Comparison of ENCODE assay signal across 26 mouse cellular contexts in the genomic region with DNA sequence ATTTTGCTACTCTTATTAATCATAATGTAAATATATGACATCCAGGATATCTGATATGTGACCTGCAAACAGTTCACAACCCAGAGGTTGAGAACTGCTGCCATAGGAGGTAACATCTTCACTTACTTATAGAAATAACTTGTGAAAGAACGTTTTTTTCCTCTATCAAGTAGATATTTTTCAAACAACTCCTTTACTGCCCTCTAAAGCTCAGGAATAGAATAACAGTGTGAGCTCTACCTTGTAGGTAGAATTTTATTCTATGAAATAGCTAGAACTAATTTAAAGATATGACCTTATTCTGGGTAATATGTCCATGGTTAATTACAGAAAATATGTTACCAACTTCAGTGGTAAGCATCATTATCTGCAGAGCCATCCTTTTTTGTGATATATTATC.
A peak's percentile ranks its signal among the peaks of the same experiment; 100 is the strongest.
DNase-seq lines count a peak whose midpoint lies in the region; ATAC-seq and TF ChIP-seq lines count a peak whose summit lies in the region.
"Had no signal": no experiment of that assay in that cellular context is flagged by ENCODE, and none has a peak within 500 bp of the region (broad histone marks: within the 10 kb centered on the region; RNA-seq: fewer than 3 reads in every experiment).

No protein-coding gene starts in this region.

- no peak overlapping the region for H3K9ac ChIP-seq in forebrain, postnatal 0 days
- no peak overlapping the region for H3K9ac ChIP-seq in intestine, postnatal 0 days (ENCODE audit: low read depth, low read length)
- no peak overlapping the region for H3K9ac ChIP-seq in intestine, embryonic 15.5 days
- no peak overlapping the region for H3K9ac ChIP-seq in midbrain, embryonic 14.5 days (replicated peaks; ENCODE audit: low read length)
- no peak overlapping the region for H3K9ac ChIP-seq in midbrain, embryonic 16.5 days (ENCODE audit: low read depth, low read length)
- H3K9ac ChIP-seq: embryonic facial prominence, embryonic 13.5 days; forebrain, embryonic 13.5 days; heart, embryonic 15.5 days; limb, embryonic 12.5 days; liver, postnatal 0 days; midbrain, embryonic 13.5 days had no signal

- H3K36me3 ChIP-seq in forebrain, postnatal 0 days (ENCODE audit: insufficient read depth), result no peaks in the 10 kb centered on the region
- no peaks in the 10 kb centered on the region for H3K36me3 ChIP-seq in forebrain, embryonic 10.5 days (replicated peaks)
- H3K36me3 ChIP-seq in intestine, postnatal 0 days (ENCODE audit: control insufficient read depth, insufficient read depth), result no peaks in the 10 kb centered on the region
- H3K36me3 ChIP-seq in intestine, embryonic 15.5 days, result no peaks in the 10 kb centered on the region
- no peaks in the 10 kb centered on the region for H3K36me3 ChIP-seq in midbrain, embryonic 14.5 days (ENCODE audit: control insufficient read depth, insufficient read depth, low read length)
- no peaks in the 10 kb centered on the region for H3K36me3 ChIP-seq in midbrain, embryonic 16.5 days (ENCODE audit: control insufficient read depth, insufficient read depth, low read length)
- H3K36me3 ChIP-seq: embryonic facial prominence, embryonic 13.5 days; G1E; heart, embryonic 15.5 days; limb, embryonic 12.5 days; midbrain, embryonic 13.5 days had no signal

- H3K4me1 ChIP-seq in forebrain, postnatal 0 days (ENCODE audit: insufficient read depth), result no peaks in the 10 kb centered on the region
- H3K4me1 ChIP-seq in forebrain, embryonic 10.5 days, result no peaks in the 10 kb centered on the region
- no peaks in the 10 kb centered on the region for H3K4me1 ChIP-seq in intestine, postnatal 0 days (replicated peaks; ENCODE audit: control insufficient read depth, insufficient read depth, low read length)
- no peaks in the 10 kb centered on the region for H3K4me1 ChIP-seq in intestine, embryonic 15.5 days (replicated peaks)
- no peaks in the 10 kb centered on the region for H3K4me1 ChIP-seq in midbrain, embryonic 14.5 days (ENCODE audit: control insufficient read depth, insufficient read depth, low read length)
- no peaks in the 10 kb centered on the region for H3K4me1 ChIP-seq in midbrain, embryonic 16.5 days (ENCODE audit: control insufficient read depth, insufficient read depth, low read length)
- H3K4me1 ChIP-seq: embryonic facial prominence, embryonic 13.5 days; forebrain, embryonic 13.5 days; heart, embryonic 15.5 days; limb, embryonic 12.5 days; megakaryocyte, embryonic 14.5 days; midbrain, embryonic 13.5 days had no signal

- no peak overlapping the region for H3K4me2 ChIP-seq in forebrain, postnatal 0 days (ENCODE audit: low read depth)
- H3K4me2 ChIP-seq in intestine, postnatal 0 days (replicated peaks; ENCODE audit: low read depth), result no peak overlapping the region
- H3K4me2 ChIP-seq in intestine, embryonic 15.5 days (replicated peaks), result no peak overlapping the region
- H3K4me2 ChIP-seq in midbrain, embryonic 14.5 days (ENCODE audit: low read length), result no peak overlapping the region
- H3K4me2 ChIP-seq in midbrain, embryonic 16.5 days (ENCODE audit: low read length), result no peak overlapping the region
- H3K4me2 ChIP-seq: embryonic facial prominence, embryonic 13.5 days; forebrain, embryonic 13.5 days; heart, embryonic 15.5 days; limb, embryonic 12.5 days; liver, embryonic 11.5 days; midbrain, embryonic 13.5 days had no signal

- no peaks in the 10 kb centered on the region for H3K27me3 ChIP-seq in forebrain, postnatal 0 days (ENCODE audit: insufficient read depth, low read length)
- H3K27me3 ChIP-seq in forebrain, embryonic 10.5 days (ENCODE audit: poor library complexity, severe bottlenecking), result no peaks in the 10 kb centered on the region
- H3K27me3 ChIP-seq in intestine, postnatal 0 days (replicated peaks; ENCODE audit: control insufficient read depth, insufficient read depth, low read length), result no peaks in the 10 kb centered on the region
- H3K27me3 ChIP-seq in intestine, embryonic 15.5 days (replicated peaks), result no peaks in the 10 kb centered on the region
- no peaks in the 10 kb centered on the region for H3K27me3 ChIP-seq in midbrain, embryonic 14.5 days (ENCODE audit: control insufficient read depth, insufficient read depth, low read length)
- no peaks in the 10 kb centered on the region for H3K27me3 ChIP-seq in midbrain, embryonic 16.5 days (ENCODE audit: control insufficient read depth, insufficient read depth, low read depth, low read length)
- H3K27me3 ChIP-seq: CH12.LX; embryonic facial prominence, embryonic 13.5 days; forebrain, embryonic 13.5 days; heart, embryonic 15.5 days; limb, embryonic 12.5 days; megakaryocyte, embryonic 14.5 days; midbrain, embryonic 13.5 days had no signal

- ATAC-seq in forebrain, postnatal 0 days, result no peak
- ATAC-seq in intestine, postnatal 0 days, result no peak
- no peak for ATAC-seq in intestine, embryonic 15.5 days
- no peak for ATAC-seq in midbrain, embryonic 14.5 days (ENCODE audit: low FRiP score, low TSS enrichment)
- no peak for ATAC-seq in midbrain, embryonic 16.5 days
- ATAC-seq: forebrain, embryonic 13.5 days; liver, postnatal 0 days; midbrain, embryonic 13.5 days had no signal

- no peak overlapping the region for H3K27ac ChIP-seq in forebrain, postnatal 0 days (ENCODE audit: low read depth, low read length)
- no peak overlapping the region for H3K27ac ChIP-seq in forebrain, embryonic 10.5 days
- H3K27ac ChIP-seq in intestine, postnatal 0 days (ENCODE audit: low read depth, low read length), result no peak overlapping the region
- H3K27ac ChIP-seq in intestine, embryonic 15.5 days, result no peak overlapping the region
- H3K27ac ChIP-seq in midbrain, embryonic 14.5 days (replicated peaks; ENCODE audit: low read depth, low read length), result no peak overlapping the region
- H3K27ac ChIP-seq in midbrain, embryonic 16.5 days (ENCODE audit: low read length), result no peak overlapping the region
- H3K27ac ChIP-seq: embryonic facial prominence, embryonic 13.5 days; forebrain, embryonic 13.5 days; heart, embryonic 15.5 days; limb, embryonic 12.5 days; midbrain, embryonic 13.5 days had no signal

- peak; percentile 44 for TF ChIP-seq CTCF in forebrain, postnatal 0 days (IDR thresholded peaks at IDR 0.05; ENCODE audit: low read depth)
- peak; percentile 23; the same call in 1 of the 2 replicates for TF ChIP-seq CTCF in intestine, postnatal 0 days (IDR thresholded peaks at IDR 0.05; ENCODE audit: low read depth)
- TF ChIP-seq CTCF in brain, embryonic 14.5 days (IDR thresholded peaks at IDR 0.05; ENCODE audit: borderline replicate concordance, extremely low read depth, insufficient read depth, insufficient read length), result no peak

- H3K4me3 ChIP-seq in forebrain, postnatal 0 days (ENCODE audit: low read depth, low read length), result no peak overlapping the region
- no peak overlapping the region for H3K4me3 ChIP-seq in forebrain, embryonic 10.5 days
- no peak overlapping the region for H3K4me3 ChIP-seq in intestine, postnatal 0 days (ENCODE audit: low read depth, low read length)
- H3K4me3 ChIP-seq in intestine, embryonic 15.5 days (replicated peaks), result no peak overlapping the region
- H3K4me3 ChIP-seq in midbrain, embryonic 14.5 days (replicated peaks; ENCODE audit: low read depth, low read length), result no peak overlapping the region
- no peak overlapping the region for H3K4me3 ChIP-seq in midbrain, embryonic 16.5 days (ENCODE audit: low read depth, low read length)
- H3K4me3 ChIP-seq: embryonic facial prominence, embryonic 13.5 days; erythroblast, embryonic 14.5 days; forebrain, embryonic 13.5 days; heart, embryonic 15.5 days; limb, embryonic 12.5 days; megakaryocyte, embryonic 14.5 days; midbrain, embryonic 13.5 days had no signal

- H3K9me3 ChIP-seq in forebrain, postnatal 0 days (ENCODE audit: low read length), result no peaks in the 10 kb centered on the region
- H3K9me3 ChIP-seq in forebrain, embryonic 10.5 days, result no peaks in the 10 kb centered on the region
- H3K9me3 ChIP-seq in intestine, postnatal 0 days (ENCODE audit: control insufficient read depth), result no peaks in the 10 kb centered on the region
- no peaks in the 10 kb centered on the region for H3K9me3 ChIP-seq in intestine, embryonic 15.5 days
- no peaks in the 10 kb centered on the region for H3K9me3 ChIP-seq in midbrain, embryonic 14.5 days (ENCODE audit: control insufficient read depth, low read length)
- no peaks in the 10 kb centered on the region for H3K9me3 ChIP-seq in midbrain, embryonic 16.5 days (replicated peaks; ENCODE audit: control insufficient read depth, low read length, poor library complexity, severe bottlenecking)
- H3K9me3 ChIP-seq: embryonic facial prominence, embryonic 13.5 days; forebrain, embryonic 13.5 days; G1E; heart, embryonic 15.5 days; limb, embryonic 12.5 days; megakaryocyte, embryonic 14.5 days; midbrain, embryonic 13.5 days had no signal

- TF ChIP-seq POLR2A in brain, embryonic 14.5 days (IDR thresholded peaks at IDR 0.05; ENCODE audit: borderline replicate concordance, extremely low read depth, insufficient read depth, insufficient read length, poor library complexity, severe bottlenecking), result no peak

- 10% methylated on average over 1 of the region's 1 CpGs for WGBS in forebrain, postnatal 0 days
- 35% methylated on average over 1 of the region's 1 CpGs for WGBS in forebrain, embryonic 10.5 days
- 9% methylated on average over 1 of the region's 1 CpGs for WGBS in intestine, postnatal 0 days
- WGBS in intestine, embryonic 15.5 days, result 14% methylated on average over 1 of the region's 1 CpGs
- WGBS in midbrain, embryonic 14.5 days, result 18% methylated on average over 1 of the region's 1 CpGs
- WGBS in midbrain, embryonic 16.5 days, result 27% methylated on average over 1 of the region's 1 CpGs

- DNase-seq in forebrain, postnatal 0 days, result peak; percentile 4
- DNase-seq in forebrain, embryonic 10.5 days (ENCODE audit: extremely low spot score, low spot score), result no peak
- DNase-seq in midbrain, embryonic 14.5 days, result peak; percentile 62
- peak; percentile 17 for DNase-seq in brain, embryonic 14.5 days (ENCODE audit: low read depth)
- DNase-seq in right cerebral cortex, postnatal 4 days, result no peak
- DNase-seq: adrenal gland, adult 2 months; B cell, adult 2 months; cerebellum, adult 9-10 months; heart, postnatal 4 days; kidney, adult 18-20 months; liver, postnatal 0 days; thymus, adult 2 months; thymus, postnatal 4 days had no signal

Comparison
In these comparisons a context has a peak if more than half of its experiments do, and no peak if none do; other contexts are left out.
1. DNase-seq: peak in forebrain, postnatal 0 days (single experiment), midbrain, embryonic 14.5 days (single experiment) and brain, embryonic 14.5 days (single experiment); none in forebrain, embryonic 10.5 days (single experiment) and right cerebral cortex, postnatal 4 days (single experiment).